29 mouse cellular contexts compared by ENCODE assay signal in the genomic region with DNA sequence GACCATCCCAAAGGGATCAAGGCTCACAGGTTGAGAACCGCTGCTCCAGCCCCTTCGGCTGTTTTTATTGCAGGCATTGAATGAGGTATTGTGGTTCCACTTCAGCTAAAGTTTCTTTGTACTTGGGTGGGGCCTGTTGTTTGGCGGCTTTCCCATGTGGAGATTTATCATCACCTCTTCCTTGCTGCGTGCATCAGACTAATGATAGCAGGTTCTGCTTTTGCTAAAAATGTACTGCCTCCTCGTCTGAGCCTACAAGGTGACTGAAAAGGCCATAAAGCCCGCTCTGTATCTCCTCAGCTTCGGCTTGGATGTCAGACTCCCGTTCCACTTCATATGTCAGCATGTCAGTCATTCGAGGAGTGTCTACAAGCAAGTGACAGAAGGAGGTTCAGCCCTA. TPM values are rescaled to one million over a fixed set of nuclear protein-coding genes. Genes with fewer than 3 reads are reported as not detected.
DNase-seq lines count a peak whose midpoint lies in the region; ATAC-seq and TF ChIP-seq lines count a peak whose summit lies in the region.
"Had no signal": no experiment of that assay in that cellular context is flagged by ENCODE, and none has a peak within 500 bp of the region (broad histone marks: within the 10 kb centered on the region; RNA-seq: fewer than 3 reads in every experiment).

No protein-coding gene starts in this region.

- no peak overlapping the region for H3K4me2 ChIP-seq in heart, embryonic 11.5 days
- H3K4me2 ChIP-seq: embryonic facial prominence, embryonic 13.5 days; forebrain, embryonic 13.5 days; heart, embryonic 15.5 days; hindbrain, embryonic 12.5 days; hindbrain, embryonic 15.5 days had no signal

- no peaks in the 10 kb centered on the region for H3K27me3 ChIP-seq in heart, embryonic 10.5 days (ENCODE audit: insufficient read depth, poor library complexity, severe bottlenecking)
- H3K27me3 ChIP-seq in heart, embryonic 11.5 days (ENCODE audit: control insufficient read depth, insufficient read depth, low read length), result no peaks in the 10 kb centered on the region
- H3K27me3 ChIP-seq in MEL (ENCODE audit: control insufficient read depth in 1 of 2, insufficient read depth in 2 of 2, low read length in 2 of 2), result no peaks in the 10 kb centered on the region
- H3K27me3 ChIP-seq: embryonic facial prominence, embryonic 13.5 days; forebrain, embryonic 13.5 days; heart, embryonic 15.5 days; hindbrain, embryonic 12.5 days; hindbrain, embryonic 15.5 days had no signal

- WGBS in heart, embryonic 10.5 days, result 50% methylated on average over 9 of the region's 9 CpGs
- 47% methylated on average over 9 of the region's 9 CpGs for WGBS in heart, embryonic 11.5 days (ENCODE audit: insufficient replicate concordance)

- 0 out of 2 replicates have a peak overlapping the region, but pooled peaks have one; percentile 22 for H3K27ac ChIP-seq in heart, embryonic 10.5 days
- no peak overlapping the region for H3K27ac ChIP-seq in heart, embryonic 11.5 days (ENCODE audit: low read depth, low read length)
- peak overlapping the region; percentile 74 for H3K27ac ChIP-seq in MEL (ENCODE audit: control insufficient read depth, low read depth, low read length)
- H3K27ac ChIP-seq: embryonic facial prominence, embryonic 10.5 days; embryonic facial prominence, embryonic 13.5 days; forebrain, embryonic 10.5 days; forebrain, embryonic 13.5 days; gastrocnemius, adult 2 months; heart, embryonic 15.5 days; hindbrain, embryonic 12.5 days; hindbrain, embryonic 15.5 days had no signal

- TF ChIP-seq CTCF in MEL (IDR thresholded peaks at IDR 0.05 in 2 of 3, conservative IDR thresholded peaks at IDR 0.05 in 1 of 3; ENCODE audit: control insufficient read depth in 1 of 3, insufficient read depth in 1 of 3, low read depth in 2 of 3, low read length in 3 of 3, poor library complexity in 1 of 3, severe bottlenecking in 1 of 3), result no peak

- TF ChIP-seq EP300 in MEL (IDR thresholded peaks at IDR 0.05; ENCODE audit: low read depth in 1 of 2, low read length in 2 of 2), result peak; percentile 82 to 86

- H3K36me3 ChIP-seq in heart, embryonic 10.5 days, result no peaks in the 10 kb centered on the region
- H3K36me3 ChIP-seq in heart, embryonic 11.5 days (ENCODE audit: control insufficient read depth, insufficient read depth, low read length), result no peaks in the 10 kb centered on the region
- peaks cover 0 to 43% of the 10 kb centered on the region in 2 experiments; a peak in 2 of 4 replicates for H3K36me3 ChIP-seq in MEL (ENCODE audit: control insufficient read depth in 1 of 2, insufficient read depth in 2 of 2, low read length in 2 of 2)
- H3K36me3 ChIP-seq: embryonic facial prominence, embryonic 10.5 days; embryonic facial prominence, embryonic 13.5 days; forebrain, embryonic 10.5 days; heart, embryonic 15.5 days; hindbrain, embryonic 12.5 days; hindbrain, embryonic 15.5 days had no signal

- no peak for TF ChIP-seq POLR2A in MEL (IDR thresholded peaks at IDR 0.05; ENCODE audit: control insufficient read depth in 1 of 2, insufficient read depth in 1 of 2, low read depth in 1 of 2, low read length in 2 of 2, poor library complexity in 1 of 2)

- H3K4me3 ChIP-seq in heart, embryonic 10.5 days, result no peak overlapping the region
- H3K4me3 ChIP-seq in heart, embryonic 11.5 days (ENCODE audit: low read depth, low read length), result no peak overlapping the region
- H3K4me3 ChIP-seq in MEL (ENCODE audit: control insufficient read depth in 1 of 2, insufficient read depth in 1 of 2, low read depth in 2 of 2, low read length in 2 of 2), result 0 out of 4 replicates have a peak overlapping the region, but pooled peaks of 1 of the 2 experiments have one; percentile 5
- H3K4me3 ChIP-seq: embryonic facial prominence, embryonic 10.5 days; embryonic facial prominence, embryonic 13.5 days; erythroblast, embryonic 14.5 days; forebrain, embryonic 10.5 days; forebrain, embryonic 13.5 days; gastrocnemius, adult 2 months; heart, embryonic 15.5 days; hindbrain, embryonic 12.5 days; hindbrain, embryonic 15.5 days had no signal

- no peaks in the 10 kb centered on the region for H3K9me3 ChIP-seq in heart, embryonic 10.5 days
- H3K9me3 ChIP-seq in heart, embryonic 11.5 days (replicated peaks; ENCODE audit: control insufficient read depth, low read length), result no peaks in the 10 kb centered on the region
- no peaks in the 10 kb centered on the region for H3K9me3 ChIP-seq in MEL (replicated peaks; ENCODE audit: insufficient read depth, low read length)
- H3K9me3 ChIP-seq: embryonic facial prominence, embryonic 10.5 days; embryonic facial prominence, embryonic 13.5 days; forebrain, embryonic 10.5 days; forebrain, embryonic 13.5 days; heart, embryonic 15.5 days; hindbrain, embryonic 12.5 days; hindbrain, embryonic 15.5 days had no signal

- H3K79me2 ChIP-seq in MEL (ENCODE audit: control insufficient read depth, insufficient read depth, low read length, poor library complexity), result no peaks in the 10 kb centered on the region; the same call in 1 of the 2 replicates

- TF ChIP-seq RAD21 in MEL (IDR thresholded peaks at IDR 0.05; ENCODE audit: low read depth, low read length), result no peak

- H3K9ac ChIP-seq in heart, embryonic 11.5 days (ENCODE audit: low read depth, low read length), result no peak overlapping the region
- H3K9ac ChIP-seq in MEL (ENCODE audit: control insufficient read depth, low read depth, low read length, poor library complexity, severe bottlenecking), result no peak overlapping the region; the same call in 1 of the 2 replicates
- H3K9ac ChIP-seq: embryonic facial prominence, embryonic 13.5 days; forebrain, embryonic 13.5 days; heart, embryonic 15.5 days; hindbrain, embryonic 12.5 days; hindbrain, embryonic 15.5 days had no signal

- no peak for ATAC-seq in heart, embryonic 11.5 days (replicated peaks; ENCODE audit: insufficient number of reproducible peaks, low FRiP score, low TSS enrichment)
- peak; percentile 53 for ATAC-seq in common myeloid progenitor, adult 5-6 weeks (replicated peaks; ENCODE audit: low read depth, poor library complexity, severe bottlenecking)
- peak; percentile 44 for ATAC-seq in megakaryocyte progenitor cell, adult 5-6 weeks (replicated peaks; ENCODE audit: poor library complexity)
- ATAC-seq in activated CD4-positive, CD25-positive, alpha-beta regulatory T cell, adult 4 months, result no peak
- ATAC-seq: forebrain, embryonic 13.5 days; forebrain, embryonic 16.5 days had no signal

- no peak for DNase-seq in heart, embryonic 10.5 days (ENCODE audit: low spot score)
- DNase-seq in MEL (ENCODE audit: low read depth, low spot score), result peak; percentile 94
- no peak for DNase-seq in lung, postnatal 14 days
- no peak for DNase-seq in gastrocnemius, postnatal 25 days
- DNase-seq: adrenal gland, adult 2 months; adrenal gland, postnatal 14 days; cerebellum, adult 11 months; cerebellum, adult 2 months; cerebellum, adult 9-11 months; cerebellum, postnatal 25 days; gastrocnemius, adult 2 months; gastrocnemius, postnatal 14 days; heart, adult 18-20 months; heart, postnatal 10 days; heart, postnatal 4 days; kidney, adult 18-20 months had no signal

- H3K4me1 ChIP-seq in heart, embryonic 10.5 days, result peaks cover 33% of the 10 kb centered on the region
- H3K4me1 ChIP-seq in heart, embryonic 11.5 days (ENCODE audit: control insufficient read depth, insufficient read depth, low read length), result peaks cover 13% of the 10 kb centered on the region; the same call in 1 of the 2 replicates
- H3K4me1 ChIP-seq in MEL (ENCODE audit: control insufficient read depth in 1 of 2, insufficient read depth in 2 of 2, low read length in 2 of 2), result peaks cover 17 to 37% of the 10 kb centered on the region in 2 experiments
- H3K4me1 ChIP-seq: forebrain, embryonic 13.5 days had no signal

TF ChIP-seq in MEL, 35 proteins besides CTCF, POLR2A, EP300 and RAD21 (continues in another document):
- TF ChIP-seq UBTF (IDR thresholded peaks at IDR 0.05; ENCODE audit: borderline replicate concordance, insufficient read depth, low read depth, low read length), result no peak
- TF ChIP-seq ZMIZ1 (IDR thresholded peaks at IDR 0.05; ENCODE audit: low read depth, low read length), result no peak
- no peak for TF ChIP-seq GABPA (IDR thresholded peaks at IDR 0.05; ENCODE audit: low read depth, low read length)
- TF ChIP-seq TBP (IDR thresholded peaks at IDR 0.05; ENCODE audit: low read depth, low read length), result peak; percentile 47; the same call in 1 of the 2 replicates
- TF ChIP-seq GATA1 (IDR thresholded peaks at IDR 0.05; ENCODE audit: low read depth, low read length), result peak; percentile 75
- no peak for TF ChIP-seq CHD1 (IDR thresholded peaks at IDR 0.05; ENCODE audit: low read depth, low read length)
- peak; percentile 67 for TF ChIP-seq TCF12 (IDR thresholded peaks at IDR 0.05; ENCODE audit: low read depth, low read length)
- TF ChIP-seq MAZ (IDR thresholded peaks at IDR 0.05; ENCODE audit: low read depth, low read length), result no peak
- TF ChIP-seq MAX (IDR thresholded peaks at IDR 0.05; ENCODE audit: low read length), result peak; percentile 74
- no peak for TF ChIP-seq KAT2A (conservative IDR thresholded peaks at IDR 0.05; ENCODE audit: low read depth, low read length)
- TF ChIP-seq ELF1 (IDR thresholded peaks at IDR 0.05; ENCODE audit: low read depth, low read length), result no peak
- 0 out of 2 replicates have a peak, but pooled peaks have one; percentile 10 for TF ChIP-seq HCFC1 (IDR thresholded peaks at IDR 0.05; ENCODE audit: low read depth, low read length)
- no peak for TF ChIP-seq JUND (IDR thresholded peaks at IDR 0.05; ENCODE audit: low read depth, low read length)
- TF ChIP-seq NRF1 (IDR thresholded peaks at IDR 0.05; ENCODE audit: insufficient read depth, low read depth, low read length, poor library complexity, severe bottlenecking), result no peak
- no peak for TF ChIP-seq ZC3H11A (IDR thresholded peaks at IDR 0.05; ENCODE audit: low read depth, low read length)
- 0 out of 2 replicates have a peak, but pooled peaks have one; percentile 6 for TF ChIP-seq MEF2A (IDR thresholded peaks at IDR 0.05; ENCODE audit: extremely low read depth, insufficient replicate concordance, low read depth, low read length, poor library complexity, severe bottlenecking)
- no peak for TF ChIP-seq MAFK (IDR thresholded peaks at IDR 0.05; ENCODE audit: borderline replicate concordance, low read depth, low read length)

RNA-seq across cellular contexts. Expression of gene Zbtb38, which starts 17.0 kb away (rescaled TPM):
- polyA plus RNA-seq in heart, embryonic 10.5 days (2016; fragmentation: Nextera tagmentation; extraction: Ambion mirVana), result 13.4 and 24.5 TPM in 2 replicates
- 22.7 and 24.7 TPM in 2 replicates for polyA plus RNA-seq in heart, embryonic 11.5 days (2014; fragmentation: Nextera tagmentation; extraction: Ambion mirVana)
- total RNA-seq in MEL (2012; rRNA removed), result 10.9 TPM in 2 replicates
- polyA plus RNA-seq in MEL (2012; ENCODE audit: insufficient read depth in 1 of 2, insufficient read length in 2 of 2, low read depth in 1 of 2, low replicate concordance in 2 of 2, missing spikeins in 1 of 2), result 10 to 100 TPM; 12.2 to 65.0 TPM
- 25.8 and 41.8 TPM in 2 replicates for total RNA-seq in common myeloid progenitor, adult 5-6 weeks (2017)
- 23.5 and 27.8 TPM in 2 replicates for total RNA-seq in megakaryocyte progenitor cell, adult 5-6 weeks (2015)
- total RNA-seq in megakaryocyte progenitor cell, adult 5-6 weeks (2017), result 24.2 and 25.7 TPM in 2 replicates
- 10 to 100 TPM; 59.9 to 61.4 TPM for polyA plus RNA-seq in activated CD4-positive, CD25-positive, alpha-beta regulatory T cell, adult 4 months (2017; shearing (Covaris generic))
- total RNA-seq in gastrocnemius, postnatal 25 days (2021), result 10 to 100 TPM; 19.3 to 19.8 TPM

Comparison
In these comparisons a context has a peak if more than half of its experiments do, and no peak if none do; other contexts are left out.
1. ATAC-seq: peak in common myeloid progenitor, adult 5-6 weeks (single experiment) and megakaryocyte progenitor cell, adult 5-6 weeks (single experiment); none in heart, embryonic 11.5 days (single experiment) and activated CD4-positive, CD25-positive, alpha-beta regulatory T cell, adult 4 months (single experiment).